Mouse (Mus musculus) frontal cortex, postnatal 14 days (tissue): ENCODE data around the gene Pirb.

Experiments
- DNase-seq, 2 experiments: peaks; one replicate each; pipeline ENCODE4 v3.0.0; 2022; ENCODE audit warnings: low spot score in 2 of 2

The Pirb gene

DNA sequence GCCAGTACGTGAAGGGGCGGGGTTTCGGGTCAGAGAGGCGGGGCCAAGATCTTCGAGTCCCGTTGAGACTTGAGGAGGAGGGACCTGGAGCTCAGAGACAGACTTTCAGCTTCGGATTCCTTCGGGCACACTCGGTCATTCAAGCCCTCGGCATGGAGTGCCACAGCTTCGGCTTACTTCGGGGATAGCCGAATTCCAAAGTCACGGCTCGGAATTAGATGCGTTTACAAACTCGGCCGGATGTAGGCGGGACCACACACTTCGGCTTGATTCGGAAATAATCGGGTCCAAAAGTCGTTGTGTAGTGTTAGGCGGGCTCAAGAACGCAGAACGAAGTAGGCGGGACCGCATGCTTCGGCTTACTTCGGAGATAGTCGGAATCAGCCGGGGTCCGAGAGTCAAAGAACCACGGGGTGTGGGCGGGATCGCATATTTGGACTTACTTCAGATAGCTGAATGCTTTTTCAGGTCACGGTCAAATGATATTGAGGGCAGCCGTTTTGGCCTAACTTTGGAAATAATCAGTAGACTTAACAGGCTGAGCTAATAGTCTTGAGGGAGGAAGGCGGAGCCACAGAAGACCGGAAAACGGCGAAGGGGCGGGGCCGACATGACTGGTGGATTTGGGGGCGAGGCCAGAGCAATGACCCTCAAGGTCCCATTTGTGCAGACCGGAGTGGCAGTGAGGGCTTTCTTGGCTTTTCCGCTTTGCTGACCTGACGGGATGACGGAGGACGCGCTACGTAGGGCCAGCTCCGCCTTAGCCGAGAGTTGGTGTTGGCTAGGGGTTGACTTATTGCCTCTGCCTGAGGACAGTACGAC lies 27.0 kb downstream of the Pirb start, which contains the start of gene Mboat7:
TSS of gene Mboat7 (minus strand) at position 537 of the 822 bp plus-strand sequence.
- peak; percentile 97 to 99 for DNase-seq

DNA sequence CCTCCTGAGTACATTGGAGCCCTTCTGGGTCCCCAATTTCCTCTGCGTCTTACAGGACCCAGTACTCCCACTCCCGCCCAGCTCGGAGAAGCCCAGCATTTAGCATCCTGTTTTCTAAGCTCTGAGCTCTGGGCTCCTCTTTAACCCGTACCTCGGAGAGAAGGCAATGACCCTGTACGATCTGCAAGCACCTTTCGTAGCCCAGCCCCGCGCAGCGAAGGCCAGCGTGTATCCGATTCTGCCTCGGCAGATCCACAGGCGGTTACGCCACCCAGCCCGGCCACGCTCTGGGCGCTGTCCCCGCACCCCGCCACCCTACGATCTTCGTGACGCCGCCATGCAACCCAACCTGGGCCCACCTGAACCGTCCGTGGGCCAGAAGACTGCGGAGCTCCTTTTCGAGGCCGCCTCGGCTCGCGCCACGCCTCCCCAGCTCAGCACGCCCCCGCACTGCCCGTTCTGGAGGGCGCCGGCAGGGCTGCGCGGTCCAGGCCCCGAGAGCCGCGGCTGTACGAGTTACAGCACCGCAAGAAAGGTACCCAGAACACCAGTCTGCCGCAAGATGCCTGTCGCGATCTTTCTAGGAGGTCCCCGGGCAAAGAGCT lies 27.7 kb downstream of the Pirb start, which contains the start of gene Tsen34:
TSS of gene Tsen34 (plus strand) at position 482 of the 605 bp plus-strand sequence.
- DNase-seq = peak in 1 of 2 experiments; percentile 48

DNA sequence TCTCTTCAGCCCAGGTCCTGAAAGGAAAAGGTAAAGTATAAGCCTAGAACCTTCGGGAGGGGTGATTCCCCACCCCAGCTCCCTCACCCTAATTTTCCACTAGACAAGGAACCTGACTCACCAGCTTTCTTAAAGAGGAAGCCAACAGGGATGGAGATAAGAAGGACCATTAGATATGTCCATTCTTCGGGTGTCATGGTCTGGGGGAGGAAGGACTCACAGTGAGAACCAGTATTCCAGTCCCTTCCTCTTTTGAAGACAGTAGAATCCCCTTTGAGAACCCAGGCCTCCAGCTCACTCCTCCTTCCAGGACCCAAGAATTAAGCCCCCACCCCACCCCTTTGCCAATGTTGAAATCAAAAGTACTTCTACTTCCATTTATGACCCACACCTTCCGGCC lies 28.3 kb downstream of the Pirb start:
- no peak for DNase-seq

DNA sequence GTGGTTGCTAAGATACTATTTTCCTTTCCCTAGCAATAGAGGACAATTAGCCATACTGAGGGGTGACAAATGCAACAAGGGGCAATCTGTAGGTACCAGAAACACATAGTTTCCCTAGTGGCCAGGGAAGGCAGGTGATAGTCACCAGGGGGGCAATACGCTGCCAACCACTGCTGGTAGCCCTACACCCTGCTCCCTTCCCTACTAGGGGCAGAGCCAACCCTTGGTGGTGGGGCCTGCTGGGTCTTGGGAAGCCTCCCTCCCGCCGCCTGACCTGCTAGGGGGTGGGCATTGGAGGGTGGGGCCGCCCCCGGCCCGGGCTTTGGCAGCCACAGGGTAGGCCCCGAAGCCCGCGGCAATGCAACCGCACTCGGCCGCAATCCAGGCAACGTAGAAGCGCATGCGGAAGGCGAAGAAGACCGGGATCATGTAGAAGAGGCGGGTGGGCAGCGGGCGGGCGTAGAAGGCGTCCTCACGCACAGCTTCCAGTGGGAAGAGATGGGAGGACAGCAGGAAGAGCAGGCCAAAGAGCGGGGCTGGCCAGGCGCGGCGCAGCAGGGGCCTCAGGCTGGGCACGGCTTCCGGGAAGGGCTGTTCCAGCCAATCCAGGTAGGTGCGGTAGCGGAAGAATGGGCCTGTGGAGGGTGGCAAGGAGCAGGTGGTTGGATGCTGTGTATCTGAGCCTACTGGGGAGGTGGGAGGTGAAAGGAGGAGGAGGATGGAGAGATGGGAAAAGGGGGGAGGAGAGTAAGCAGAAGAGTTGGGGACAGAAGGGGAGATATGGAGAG lies 34.6 kb downstream of the Pirb start:
- no peak for DNase-seq

DNA sequence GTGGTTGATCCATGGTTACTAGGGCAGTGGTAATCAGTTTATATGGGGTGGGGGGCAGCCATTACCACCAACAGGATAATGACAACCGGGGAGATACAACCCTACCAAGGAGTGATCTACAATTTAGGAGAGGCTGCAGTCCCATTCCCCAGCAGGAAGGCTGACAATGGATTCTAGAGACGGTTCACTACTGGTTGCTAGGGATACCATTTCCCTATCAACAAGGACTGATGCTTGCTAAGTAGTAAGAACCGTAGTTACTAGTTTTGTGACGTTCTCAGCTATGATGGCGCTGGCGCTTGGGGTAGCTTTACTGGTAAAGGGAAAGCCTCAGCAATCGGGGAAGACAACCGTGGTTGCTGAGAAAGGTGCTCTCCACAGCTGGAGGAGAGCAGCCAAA lies 35.5 kb downstream of the Pirb start:
- DNase-seq = no peak

DNA sequence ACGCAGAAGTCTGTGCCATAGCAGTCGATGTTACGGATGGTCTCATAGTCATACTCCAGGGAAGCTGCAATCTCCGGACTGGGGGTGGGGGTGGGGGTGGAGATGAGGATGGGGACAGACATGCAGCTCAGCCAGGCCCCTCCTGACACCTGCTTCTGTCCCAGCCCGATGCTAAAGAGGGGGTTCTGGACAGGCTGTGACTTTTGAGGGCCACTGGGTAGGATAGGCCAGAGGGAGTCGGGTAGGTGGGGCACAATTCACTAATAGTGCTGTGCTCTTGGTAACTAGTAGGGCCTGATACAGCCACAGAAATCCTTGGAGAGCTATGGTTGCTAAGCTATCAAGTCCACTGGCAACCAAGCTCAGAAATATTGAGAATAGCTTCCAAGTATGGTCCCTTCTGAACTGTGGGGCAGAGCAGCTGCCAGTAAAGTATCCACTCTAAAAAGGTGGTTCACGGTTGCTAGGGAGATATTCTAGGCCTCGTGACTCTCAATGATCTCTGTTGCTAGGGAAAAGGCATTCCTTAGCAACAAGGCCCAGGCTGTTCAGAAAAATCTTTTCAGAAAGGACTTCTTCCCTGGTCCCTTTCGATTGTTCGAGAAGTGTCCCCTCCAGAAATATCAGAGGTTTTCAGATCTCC lies 36.2 kb downstream of the Pirb start:
- DNase-seq = no peak

DNA sequence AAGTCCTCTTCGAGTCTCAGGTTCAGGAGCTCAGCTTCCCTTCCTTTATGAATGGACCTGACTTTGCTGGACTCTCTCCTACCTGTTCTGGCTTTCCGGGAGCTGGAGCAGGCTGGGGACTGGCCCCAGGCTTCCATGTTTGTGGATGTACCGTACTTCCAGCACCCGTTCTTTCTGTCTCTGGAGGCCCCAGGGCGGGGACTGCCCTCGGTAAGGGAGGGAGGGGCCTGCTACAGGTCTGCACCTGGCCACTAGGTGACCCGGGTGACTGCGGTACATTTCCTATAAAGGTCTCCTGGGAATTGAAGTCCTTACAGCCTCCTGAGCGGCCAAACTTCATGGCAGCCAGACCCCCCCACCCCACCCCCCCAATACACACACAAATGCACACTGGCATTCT lies 42.8 kb downstream of the Pirb start, which contains the start of gene Tmc4:
TSS of gene Tmc4 (minus strand) at position 212 of the 400 bp plus-strand sequence.
- no peak for DNase-seq

DNA sequence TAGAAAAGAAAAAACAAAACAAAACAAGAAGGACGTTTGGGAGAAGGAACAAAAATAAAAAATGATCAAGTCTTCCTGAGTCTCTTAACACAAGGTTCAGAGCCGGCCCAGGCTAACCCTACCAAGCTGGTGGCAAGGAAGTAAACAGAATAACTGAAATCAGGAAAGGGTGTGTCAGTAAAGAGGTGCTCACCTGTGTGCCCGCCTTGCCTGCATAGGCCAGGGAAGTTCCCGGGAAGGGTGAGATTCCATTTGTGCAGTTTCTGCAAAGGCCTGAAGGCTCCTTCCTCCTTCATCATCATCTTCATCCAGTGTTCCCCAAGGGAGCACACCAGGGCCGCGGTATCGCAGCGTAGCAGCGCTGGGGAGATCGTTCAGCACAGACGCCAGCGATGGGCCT lies 43.8 kb downstream of the Pirb start:
- no peak for DNase-seq

DNA sequence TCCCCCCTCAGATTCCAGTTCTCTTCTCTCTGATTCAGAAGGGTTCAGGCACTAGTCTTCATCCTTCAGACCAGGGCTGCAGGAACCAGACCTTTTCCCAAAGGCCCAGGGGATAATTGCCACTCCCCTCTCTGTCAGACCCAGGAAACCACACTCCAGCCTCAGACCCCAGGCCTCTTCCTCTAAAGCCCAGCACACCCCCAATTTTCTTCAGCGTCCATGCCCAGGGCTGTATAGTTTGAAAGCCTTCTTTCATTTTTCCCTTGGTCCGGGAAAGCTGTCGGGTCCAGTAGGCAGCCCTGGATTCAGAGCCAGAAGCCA lies 45.0 kb downstream of the Pirb start:
- DNase-seq = no peak

DNA sequence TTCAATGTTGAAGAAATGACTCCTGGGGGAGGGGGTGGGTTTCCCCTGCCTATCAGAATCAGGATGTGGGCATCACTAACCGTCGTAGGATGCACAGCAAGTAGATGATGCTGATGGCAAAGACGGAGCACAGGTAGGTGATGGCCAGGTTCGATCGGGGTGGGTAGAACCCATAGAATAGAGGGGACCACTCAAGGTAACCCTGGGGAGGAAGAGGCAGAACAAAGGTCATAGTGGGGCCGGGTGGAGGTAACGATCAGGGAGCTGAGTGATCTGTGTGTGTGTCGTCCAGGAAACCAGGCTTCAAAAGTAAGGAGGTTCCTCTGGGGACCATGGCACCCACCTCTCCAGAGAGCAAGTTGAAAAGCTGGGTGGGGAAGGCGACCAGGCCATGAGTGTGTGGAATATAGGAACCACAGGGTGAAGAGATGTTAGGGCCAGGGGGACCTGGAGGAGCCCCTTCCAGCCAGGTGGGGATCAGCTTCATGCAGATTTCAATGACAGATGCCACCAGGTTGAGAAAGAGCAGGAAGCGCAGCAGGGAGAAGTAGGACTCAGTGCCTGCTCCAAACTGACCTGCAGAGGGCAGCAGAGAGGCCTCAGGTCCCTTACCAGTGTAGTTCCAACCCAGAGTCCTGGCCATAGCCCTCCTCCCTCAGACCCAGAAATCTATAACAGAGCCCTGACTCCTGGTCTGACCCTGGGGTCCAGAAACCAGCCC lies 45.5 kb downstream of the Pirb start:
- peak; percentile 54 to 79 for DNase-seq

DNA sequence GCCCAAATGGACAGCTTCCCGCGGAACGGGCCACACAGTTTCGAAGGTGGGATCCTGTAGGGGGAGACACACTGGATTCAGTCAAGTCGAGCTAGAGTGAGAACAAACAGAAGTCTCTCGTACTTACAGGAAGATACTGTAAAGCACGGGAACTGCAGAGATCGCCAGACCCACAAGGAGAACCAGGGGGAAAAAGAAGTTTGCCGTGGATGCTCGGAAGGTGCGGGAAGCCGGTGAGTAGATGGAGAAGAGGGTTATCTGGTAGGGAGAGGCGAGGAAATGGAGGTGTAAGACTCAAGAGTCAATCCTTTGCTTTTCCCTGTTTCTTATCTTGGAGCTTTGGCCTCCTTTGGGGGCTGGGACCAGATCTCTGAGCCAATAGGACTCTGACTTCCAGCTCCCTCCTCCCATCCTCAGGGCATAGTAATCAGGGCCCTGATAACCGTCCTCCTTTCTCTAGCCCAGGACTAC lies 53.2 kb downstream of the Pirb start:
- DNase-seq = no peak

DNA sequence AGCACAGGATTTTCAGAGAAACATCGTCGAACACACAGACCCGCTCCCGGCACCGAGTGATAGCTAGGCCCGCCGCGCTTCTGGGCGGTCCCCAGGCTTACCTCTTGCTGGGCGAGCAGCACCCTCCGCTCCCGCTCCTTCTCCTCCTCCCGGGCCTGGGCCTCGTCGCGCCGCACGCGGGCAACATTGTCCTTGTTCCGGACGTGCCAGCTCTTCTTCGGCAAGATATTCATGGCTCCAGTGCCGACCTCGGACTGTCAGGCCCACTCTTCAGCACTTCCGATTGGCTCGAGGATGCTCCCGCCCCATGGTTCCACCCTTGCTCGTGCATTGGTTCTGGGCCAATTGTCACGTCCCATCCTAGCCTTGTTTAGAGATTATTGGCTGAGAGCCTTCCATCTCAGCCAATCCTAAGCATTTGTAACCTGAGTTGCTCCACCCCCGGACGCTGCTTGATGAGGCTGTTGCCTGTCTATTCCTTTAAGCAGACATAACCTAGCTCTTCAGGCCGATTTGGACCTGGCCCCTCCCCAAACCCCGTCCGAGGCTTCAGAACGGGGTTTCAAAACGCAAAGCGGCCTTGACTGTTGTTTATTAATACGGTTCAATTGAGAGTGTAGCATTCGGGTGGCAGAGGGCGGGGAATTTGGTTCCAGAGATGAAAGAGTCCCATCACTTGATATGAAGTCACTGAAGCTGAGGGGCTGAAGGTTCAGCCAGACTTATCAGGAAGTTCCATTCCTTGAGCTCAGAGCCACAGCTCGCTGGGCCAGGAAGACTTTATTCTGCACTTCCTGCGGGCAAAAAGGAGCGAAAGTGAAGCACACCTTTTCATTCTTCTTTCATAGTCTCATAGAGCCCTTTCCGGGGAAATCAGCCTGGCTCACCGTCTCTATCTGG lies 54.7 kb downstream of the Pirb start, which contains the start of gene Leng1:
TSS of gene Leng1 (minus strand) at position 626 of the 900 bp plus-strand sequence.
- peak; percentile 95 to 96 for DNase-seq

DNA sequence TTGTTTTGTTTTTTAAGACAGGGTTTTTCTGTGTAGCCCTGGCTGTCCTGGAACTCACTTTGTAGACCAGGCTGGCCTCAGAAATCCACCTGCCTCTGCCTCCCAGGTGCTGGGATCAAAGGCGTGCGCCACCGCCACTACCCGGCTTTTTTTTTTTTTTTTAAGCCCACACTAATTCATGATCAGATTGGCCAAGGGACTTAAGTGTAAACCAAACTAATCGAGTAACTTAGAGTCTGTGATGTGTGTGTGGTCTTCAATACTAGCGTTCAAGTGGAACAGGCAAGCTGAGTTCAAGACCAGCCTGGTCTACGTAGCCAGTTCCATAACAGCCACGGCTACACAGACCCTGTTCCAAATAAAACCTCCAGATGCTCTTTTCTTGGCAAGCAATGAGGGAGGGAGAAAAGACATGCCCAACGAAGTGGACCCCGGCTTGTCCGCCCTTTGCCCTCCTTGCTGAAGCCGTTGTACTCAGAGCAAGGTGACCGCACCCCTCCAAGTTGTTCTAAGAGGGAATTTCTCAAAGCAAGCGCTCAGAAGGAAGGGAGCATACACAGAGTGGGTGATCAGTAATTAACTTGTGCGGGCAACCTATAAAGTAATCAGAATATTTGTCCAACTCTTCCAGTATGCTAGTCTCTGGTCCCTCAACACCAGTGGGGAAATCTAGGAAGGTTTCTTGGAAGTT lies 55.5 kb downstream of the Pirb start:
- no peak for DNase-seq
